Mouse (Mus musculus) CH12.LX (cell line): ENCODE data around the gene Slc25a15. TPM values are rescaled to one million over a fixed set of nuclear protein-coding genes. Genes with fewer than 3 reads are reported as not detected.

Experiments used
- DNase-seq: peaks from one replicate; pipeline ENCODE4 v3.0.0-alpha.2; 2013; ENCODE audit errors: extremely low read depth
- H3K27ac ChIP-seq: 2 replicates; pipeline ENCODE4 v1.5.1; 2012; ENCODE audit warnings: low read depth, mild to moderate bottlenecking, control low read depth, moderate library complexity; ENCODE audit not compliant: insufficient read depth
- H3K27me3 ChIP-seq: replicated peaks from 2 replicates; pipeline ENCODE3; 2012; ENCODE audit warnings: inconsistent platforms
- H3K36me3 ChIP-seq, 2 experiments: replicated peaks in 1 of 2; 2 replicates each; pipeline versions ENCODE3 to v1.6.1; 2012; ENCODE audit warnings: inconsistent platforms in 1 of 2, low read length in 1 of 2, mild to moderate bottlenecking in 1 of 2, mixed read lengths in 1 of 2, moderate library complexity in 1 of 2; ENCODE audit not compliant: control insufficient read depth in 1 of 2, insufficient read depth in 1 of 2
- H3K4me1 ChIP-seq, 2 experiments: 2 replicates each; pipeline ENCODE4 v1.6.1; 2012; ENCODE audit warnings: inconsistent platforms in 1 of 2, moderate library complexity in 1 of 2; ENCODE audit not compliant: insufficient read depth in 2 of 2, control insufficient read depth in 1 of 2
- H3K4me2 ChIP-seq: 2 replicates; pipeline ENCODE4 v1.6.1; 2012; ENCODE audit warnings: low read depth, mild to moderate bottlenecking, control low read depth; ENCODE audit not compliant: poor library complexity, insufficient read depth, severe bottlenecking
- H3K4me3 ChIP-seq, 3 experiments: fragments of 150-350 bp in 1 of 3; sonication (generic) in 1 of 3; replicated peaks in 1 of 3; 2 replicates each; pipeline versions ENCODE3 to v1.5.1; 2011 to 2012; ENCODE audit warnings: low read depth in 2 of 3, low read length in 2 of 3, mild to moderate bottlenecking in 2 of 3, moderate library complexity in 2 of 3, control low read depth in 1 of 3, improper control_type of control experiment in 1 of 3, inconsistent platforms in 1 of 3, mixed read lengths in 1 of 3; ENCODE audit not compliant: poor library complexity in 1 of 3
- H3K79me2 ChIP-seq: replicated peaks from 2 replicates; pipeline ENCODE4 v1.6.1; 2012; ENCODE audit warnings: mild to moderate bottlenecking, moderate library complexity; ENCODE audit not compliant: control insufficient read depth, poor library complexity, insufficient read depth, severe bottlenecking; ENCODE audit errors: extremely low read depth
- H3K9ac ChIP-seq: 2 replicates; pipeline ENCODE4 v1.6.1; 2012; ENCODE audit warnings: low read depth, mild to moderate bottlenecking, control low read depth, moderate library complexity; ENCODE audit not compliant: insufficient read depth
- H3K9me3 ChIP-seq: replicated peaks from 2 replicates; pipeline ENCODE3; 2012; ENCODE audit warnings: low read length, inconsistent platforms, mixed read lengths
- BHLHE40 ChIP-seq: IDR thresholded peaks from 2 replicates; pipeline ENCODE4 v1.6.1; 2011; ENCODE audit warnings: mild to moderate bottlenecking, low read depth, low read length, improper control_type of control experiment
- CHD2 ChIP-seq: IDR thresholded peaks from 2 replicates; pipeline ENCODE4 v1.6.1; 2011; ENCODE audit warnings: low read length, improper control_type of control experiment
- EP300 ChIP-seq: IDR thresholded peaks from 2 replicates; pipeline ENCODE4 v1.6.1; 2011; ENCODE audit warnings: low read length, improper control_type of control experiment
- IRF4 ChIP-seq: IDR thresholded peaks from 2 replicates; pipeline ENCODE4 v1.6.1; 2014; ENCODE audit warnings: low read depth, mild to moderate bottlenecking, inconsistent platforms, low read length, improper control_type of control experiment
- MEF2A ChIP-seq: IDR thresholded peaks from 2 replicates; pipeline ENCODE4 v1.6.1; 2014; ENCODE audit warnings: low read depth, mild to moderate bottlenecking, inconsistent platforms, low read length, improper control_type of control experiment, borderline replicate concordance
- MYC ChIP-seq: IDR thresholded peaks from 2 replicates; pipeline ENCODE4 v1.6.1; 2011; ENCODE audit warnings: low read depth, mild to moderate bottlenecking, improper control_type of control experiment, low read length
- PAX5 ChIP-seq: IDR thresholded peaks from 2 replicates; pipeline ENCODE4 v1.6.1; 2012; ENCODE audit warnings: low read length, inconsistent platforms, mixed read lengths
- POLR2A ChIP-seq: IDR thresholded peaks from 2 replicates; pipeline ENCODE4 v1.6.1; 2011; ENCODE audit warnings: low read depth, mild to moderate bottlenecking, improper control_type of control experiment, low read length
- SMC3 ChIP-seq: IDR thresholded peaks from 2 replicates; pipeline ENCODE4 v1.6.1; 2011; ENCODE audit warnings: low read depth, low read length, improper control_type of control experiment
- ZC3H11A ChIP-seq: IDR thresholded peaks from 2 replicates; pipeline ENCODE4 v1.6.1; 2012; ENCODE audit warnings: low read depth, mild to moderate bottlenecking, inconsistent platforms, low read length, improper control_type of control experiment
- ZMIZ1 ChIP-seq: IDR thresholded peaks from 2 replicates; pipeline ENCODE4 v1.6.1; 2012; ENCODE audit warnings: low read depth, mild to moderate bottlenecking, inconsistent platforms, low read length, improper control_type of control experiment
- ZNF384 ChIP-seq: IDR thresholded peaks from 2 replicates; pipeline ENCODE4 v1.6.1; 2012; ENCODE audit warnings: low read depth, low read length, improper control_type of control experiment, inconsistent platforms
- dilution Hi-C: fragments of 300-500 bp; cut with MboI; formaldehyde crosslinking; loops from 2 replicates; pipeline ENCODE4 v1.14.3; 2020; ENCODE audit warnings: low sequenced_read_pairs; ENCODE audit not compliant: extremely low pct_unique_long_range_greater_than_20kb, extremely low pct_ligation_motif_present
- in situ Hi-C: fragments of 300-500 bp; cut with MboI; formaldehyde crosslinking; loops from 3 replicates; pipeline ENCODE4 v1.14.3; 2019; ENCODE audit warnings: low sequenced_read_pairs, low pct_ligation_motif_present, low pct_unique_long_range_greater_than_20kb, mixed read lengths
- polyA plus RNA-seq: library from polyadenylated mRNA; unstranded; fragments of >175 nt; gene quantifications from 2 replicates; pipeline ENCODE4 v1.2.1, GENCODE M21; 2012; ENCODE audit warnings: low read depth; ENCODE audit not compliant: insufficient read length
- total RNA-seq, 2 experiments: library from RNA; depleted of rRNA; stranded (reverse); fragments of 300-350 nt in 1 of 2; fragments of >200 nt in 1 of 2; gene quantifications; 2 replicates each; pipeline ENCODE4 v1.2.3; 2012 to 2014

Slc25a15 gene
- total and polyA plus RNA-seq, 3 experiments: 5.6 to 10.3 (median 10.1) TPM

DNA sequence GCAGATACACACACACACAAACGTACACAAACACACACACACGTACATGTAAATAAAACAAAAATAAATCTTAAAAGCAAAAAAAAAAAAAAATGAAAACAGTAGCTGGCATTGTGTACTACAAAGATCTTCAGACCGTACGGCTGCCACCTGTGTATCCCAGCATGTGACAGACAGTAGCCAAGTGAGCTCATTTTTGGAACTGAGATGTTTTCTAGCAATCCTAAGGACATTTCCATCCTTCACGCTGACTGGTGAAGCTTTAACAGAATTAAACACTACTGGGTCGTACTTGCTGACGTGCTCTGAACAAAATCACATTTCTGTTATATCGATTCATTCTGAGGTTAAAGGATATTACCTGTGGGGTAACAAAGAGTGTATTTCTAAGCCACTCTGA, 3.1 kb downstream of the Slc25a15 start:
- in situ Hi-C loops: no loop called here
- Histone ChIP-seq H3K9ac (no peak overlapping the region), H3K4me1 (peaks cover 3 to 25% of the 10 kb centered on the region in 2 experiments; a peak in 3 of 4 replicates), H3K27ac (no peak overlapping the region), H3K27me3 (no peaks in the 10 kb centered on the region), H3K4me2 (no peak overlapping the region), H3K9me3 (no peaks in the 10 kb centered on the region), H3K79me2 (no peaks in the 10 kb centered on the region), H3K36me3 (peaks cover 3 to 18% of the 10 kb centered on the region in 2 experiments), H3K4me3 (no peak overlapping the region)
- no peak for TF ChIP-seq POLR2A
- no peak for TF ChIP-seq ZMIZ1
- TF ChIP-seq SMC3: no peak
- TF ChIP-seq ZC3H11A: no peak
- no peak for TF ChIP-seq CHD2
- no peak for TF ChIP-seq BHLHE40
- no peak for TF ChIP-seq ZNF384
- TF ChIP-seq PAX5: no peak
- no peak for DNase-seq
- dilution Hi-C loops: no loop called here

DNA sequence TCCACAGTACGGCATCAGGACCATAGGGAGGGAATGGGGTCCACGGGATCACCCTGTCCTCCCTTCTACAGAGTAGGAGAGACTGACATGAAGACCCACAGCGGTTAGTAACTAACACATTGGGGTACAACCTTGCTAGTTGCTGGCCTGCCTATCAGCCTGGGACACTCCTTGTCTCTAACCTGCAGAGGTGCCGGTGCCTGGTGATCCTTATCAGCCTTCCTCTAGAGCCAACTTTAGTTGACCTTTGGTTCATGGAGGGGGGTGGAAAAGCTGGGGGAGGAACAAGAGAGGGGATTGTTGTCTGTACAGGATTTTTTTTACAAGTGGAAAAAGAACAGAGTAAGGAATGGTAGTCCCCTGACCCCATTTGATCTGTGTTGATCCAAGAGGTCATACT, 3.9 kb downstream of the Slc25a15 start:
- dilution Hi-C loops: no loop called here
- H3K9me3 ChIP-seq: no peaks in the 10 kb centered on the region
- H3K27me3 ChIP-seq: no peaks in the 10 kb centered on the region
- TF ChIP-seq EP300 (no peak), BHLHE40 (no peak), MYC (no peak)
- H3K9ac ChIP-seq: no peak overlapping the region
- DNase-seq: no peak
- in situ Hi-C loops: no loop called here
- H3K36me3 ChIP-seq: peaks cover 8 to 25% of the 10 kb centered on the region in 2 experiments
- peaks cover 3 to 31% of the 10 kb centered on the region in 2 experiments; a peak in 3 of 4 replicates for H3K4me1 ChIP-seq
- no peaks in the 10 kb centered on the region for H3K79me2 ChIP-seq
- no peak overlapping the region for H3K27ac ChIP-seq
- H3K4me3 ChIP-seq: no peak overlapping the region
- H3K4me2 ChIP-seq: no peak overlapping the region

- Histone ChIP-seq H3K4me3 (no peak overlapping the region), H3K4me1 (peaks cover 3 to 22% of the 10 kb centered on the region in 2 experiments; a peak in 3 of 4 replicates), H3K9me3 (no peaks in the 10 kb centered on the region), H3K27me3 (no peaks in the 10 kb centered on the region), H3K27ac (no peak overlapping the region), H3K4me2 (no peak overlapping the region), H3K9ac (no peak overlapping the region), H3K36me3 (peaks cover 11 to 51% of the 10 kb centered on the region in 2 experiments), H3K79me2 (no peaks in the 10 kb centered on the region)
- peak; percentile 53 for DNase-seq
- in situ Hi-C loops: no loop called here
- dilution Hi-C loops: no loop called here
- TF ChIP-seq MEF2A: no peak
- peak; percentile 55 for TF ChIP-seq EP300
- TF ChIP-seq IRF4: peak; percentile 64; the same call in 1 of the 2 replicates
Observed at GRCm38 (mm10) chr8:22390766-22391463, 7.5 kb downstream of the Slc25a15 start.
